Mouse (Mus musculus): ENCODE measurements around the gene Rubcnl. TPM values are rescaled to one million over a fixed set of nuclear protein-coding genes. Genes with fewer than 3 reads are reported as not detected.

Rubcnl gene
- total and polyA plus RNA-seq, 3 experiments: 0.04 to 0.06 TPM; not detected in 1

- no peaks in the 10 kb centered on the region for H3K9me3 ChIP-seq (replicated peaks; ENCODE audit: insufficient read depth, low read length)
- H3K9ac ChIP-seq (ENCODE audit: control insufficient read depth, low read depth, low read length, poor library complexity, severe bottlenecking): no peak overlapping the region
- H3K27ac ChIP-seq (ENCODE audit: control insufficient read depth, low read depth, low read length): no peak overlapping the region
- peaks cover 0 to 9% of the 10 kb centered on the region in 2 experiments; a peak in 2 of 4 replicates for H3K36me3 ChIP-seq (ENCODE audit: control insufficient read depth in 1 of 2, insufficient read depth in 2 of 2, low read length in 2 of 2)
- peak; percentile 54 for DNase-seq (ENCODE audit: low read depth, low spot score)
- no peaks in the 10 kb centered on the region; a peak in 2 of 4 replicates for H3K27me3 ChIP-seq (ENCODE audit: control insufficient read depth in 1 of 2, insufficient read depth in 2 of 2, low read length in 2 of 2)
- no peak for TF ChIP-seq MEF2A (IDR thresholded peaks at IDR 0.05; ENCODE audit: extremely low read depth, insufficient replicate concordance, low read depth, low read length, poor library complexity, severe bottlenecking)
- TF ChIP-seq POLR2A (IDR thresholded peaks at IDR 0.05; ENCODE audit: control insufficient read depth in 1 of 2, insufficient read depth in 1 of 2, low read depth in 1 of 2, low read length in 2 of 2, poor library complexity in 1 of 2): no peak
- peak; percentile 78 for TF ChIP-seq ETS1 (IDR thresholded peaks at IDR 0.05; ENCODE audit: low read depth, low read length)
- TF ChIP-seq ELF1 (IDR thresholded peaks at IDR 0.05; ENCODE audit: low read depth, low read length): no peak
- TF ChIP-seq TBP (IDR thresholded peaks at IDR 0.05; ENCODE audit: low read depth, low read length): 0 out of 2 replicates have a peak, but pooled peaks have one; percentile 43
- TF ChIP-seq ZNF384 (IDR thresholded peaks at IDR 0.05; ENCODE audit: low read depth, low read length): no peak
- no peak for TF ChIP-seq USF2 (IDR thresholded peaks at IDR 0.05; ENCODE audit: borderline replicate concordance in 1 of 2, insufficient read depth in 1 of 2, low read depth in 1 of 2, low read length in 2 of 2)
- TF ChIP-seq GABPA (IDR thresholded peaks at IDR 0.05; ENCODE audit: low read depth, low read length): no peak
- TF ChIP-seq BHLHE40 (IDR thresholded peaks at IDR 0.05; ENCODE audit: borderline replicate concordance, low read depth, low read length): no peak
- TF ChIP-seq CHD1 (IDR thresholded peaks at IDR 0.05; ENCODE audit: low read depth, low read length): no peak
- H3K79me2 ChIP-seq (ENCODE audit: control insufficient read depth, insufficient read depth, low read length, poor library complexity): no peaks in the 10 kb centered on the region
- peaks cover 1 to 15% of the 10 kb centered on the region in 2 experiments; a peak in 3 of 4 replicates for H3K4me1 ChIP-seq (ENCODE audit: control insufficient read depth in 1 of 2, insufficient read depth in 2 of 2, low read length in 2 of 2)
- no peak overlapping the region for H3K4me3 ChIP-seq (ENCODE audit: control insufficient read depth in 1 of 2, insufficient read depth in 1 of 2, low read depth in 2 of 2, low read length in 2 of 2)
Observed at GRCm38 (mm10) chr14:75005478-75006199, 10.2 kb upstream of the Rubcnl start.

- DNase-seq (ENCODE audit: low read depth, low spot score): peak; percentile 29
- Histone ChIP-seq H3K9me3 (replicated peaks; ENCODE audit: insufficient read depth, low read length) (no peaks in the 10 kb centered on the region), H3K27ac (ENCODE audit: control insufficient read depth, low read depth, low read length) (no peak overlapping the region), H3K79me2 (ENCODE audit: control insufficient read depth, insufficient read depth, low read length, poor library complexity) (no peaks in the 10 kb centered on the region), H3K36me3 (ENCODE audit: control insufficient read depth in 1 of 2, insufficient read depth in 2 of 2, low read length in 2 of 2) (peaks cover 0 to 10% of the 10 kb centered on the region in 2 experiments; a peak in 2 of 4 replicates), H3K27me3 (ENCODE audit: control insufficient read depth in 1 of 2, insufficient read depth in 2 of 2, low read length in 2 of 2) (no peaks in the 10 kb centered on the region), H3K4me1 (ENCODE audit: control insufficient read depth in 1 of 2, insufficient read depth in 2 of 2, low read length in 2 of 2) (peaks cover 3 to 19% of the 10 kb centered on the region in 2 experiments; a peak in 3 of 4 replicates), H3K4me3 (ENCODE audit: control insufficient read depth in 1 of 2, insufficient read depth in 1 of 2, low read depth in 2 of 2, low read length in 2 of 2) (no peak overlapping the region; a peak in 1 of 4 replicates), H3K9ac (ENCODE audit: control insufficient read depth, low read depth, low read length, poor library complexity, severe bottlenecking) (peak overlapping the region; percentile 11; the same call in 1 of the 2 replicates)
- TF ChIP-seq MAFK (IDR thresholded peaks at IDR 0.05; ENCODE audit: borderline replicate concordance, low read depth, low read length): no peak
- no peak for TF ChIP-seq ZNF384 (IDR thresholded peaks at IDR 0.05; ENCODE audit: low read depth, low read length)
- TF ChIP-seq JUND (IDR thresholded peaks at IDR 0.05; ENCODE audit: low read depth, low read length): no peak
- TF ChIP-seq TBP (IDR thresholded peaks at IDR 0.05; ENCODE audit: low read depth, low read length): no peak
- TF ChIP-seq GATA1 (IDR thresholded peaks at IDR 0.05; ENCODE audit: low read depth, low read length): no peak
- no peak for TF ChIP-seq MYB (IDR thresholded peaks at IDR 0.05; ENCODE audit: low read depth, low read length)
Observed at GRCm38 (mm10) chr14:75010346-75010745, 5.5 kb upstream of the Rubcnl start.

Measured in MEL (cell line).